Mouse (Mus musculus): ENCODE data around the gene Rab3ip. TPM values are rescaled to one million over a fixed set of nuclear protein-coding genes. Genes with fewer than 3 reads are reported as not detected.

Gene Rab3ip
- polyA plus RNA-seq, 1 experiment, result 138 TPM

GRCm38 (mm10) chr10:116871329-116872015, 79.1 kb downstream of the Rab3ip start:
- Histone ChIP-seq H3K36me3 (ENCODE audit: control insufficient read depth, insufficient read depth, low read length) (no peaks in the 10 kb centered on the region), H3K27me3 (ENCODE audit: control insufficient read depth, insufficient read depth, low read length) (no peaks in the 10 kb centered on the region), H3K27ac (ENCODE audit: control insufficient read depth, insufficient read depth, low read length) (no peak overlapping the region), H3K4me3 (ENCODE audit: control insufficient read depth, insufficient read depth, low read length) (no peak overlapping the region), H3K4me1 (replicated peaks; ENCODE audit: control insufficient read depth, insufficient read depth, low read length) (no peaks in the 10 kb centered on the region)
- WGBS, result 93% methylated on average over 12 of the region's 12 CpGs
- no peak for DNase-seq
- TF ChIP-seq POLR2A (IDR thresholded peaks at IDR 0.05; ENCODE audit: control insufficient read depth, extremely low read depth, insufficient read depth, low read length, poor library complexity) (no peak), CTCF (IDR thresholded peaks at IDR 0.05; ENCODE audit: borderline replicate concordance, control insufficient read depth, extremely low read depth, insufficient read depth, low read length, poor library complexity) (no peak)

- H3K4me3 ChIP-seq (ENCODE audit: control insufficient read depth, insufficient read depth, low read length), result no peak overlapping the region
- no peaks in the 10 kb centered on the region for H3K27me3 ChIP-seq (ENCODE audit: control insufficient read depth, insufficient read depth, low read length)
- H3K27ac ChIP-seq (ENCODE audit: control insufficient read depth, insufficient read depth, low read length), result no peak overlapping the region
- WGBS, result 95% methylated on average over 6 of the region's 6 CpGs
- no peak for DNase-seq
- TF ChIP-seq POLR2A (IDR thresholded peaks at IDR 0.05; ENCODE audit: control insufficient read depth, extremely low read depth, insufficient read depth, low read length, poor library complexity) (no peak), CTCF (IDR thresholded peaks at IDR 0.05; ENCODE audit: borderline replicate concordance, control insufficient read depth, extremely low read depth, insufficient read depth, low read length, poor library complexity) (no peak)
- H3K36me3 ChIP-seq (ENCODE audit: control insufficient read depth, insufficient read depth, low read length), result no peaks in the 10 kb centered on the region
- H3K4me1 ChIP-seq (replicated peaks; ENCODE audit: control insufficient read depth, insufficient read depth, low read length), result no peaks in the 10 kb centered on the region
These were observed 79.8 kb downstream of the Rab3ip start for GRCm38 (mm10) chr10:116870819-116871218.

Other genes starting within 250 kb of the Rab3ip start
- 0.12 and 0.22 TPM in 2 replicates for gene Myrfl, start 53.9 kb downstream of the Rab3ip start, polyA plus RNA-seq (2012; rRNA removed)
- not detected in 2 replicates for gene Gm10271, start 21.8 kb upstream of the Rab3ip start, polyA plus RNA-seq (2012; rRNA removed)
- 0.11 TPM in 1 of 2 replicates, not detected in the other for gene Best3, start 35.5 kb upstream of the Rab3ip start, polyA plus RNA-seq (2012; rRNA removed)
- gene Lrrc10, start 94.6 kb upstream of the Rab3ip start, polyA plus RNA-seq (2012; rRNA removed), result 0.47 and 15.3 TPM in 2 replicates
- 130 and 139 TPM in 2 replicates for gene Cct2, start 113.0 kb upstream of the Rab3ip start, polyA plus RNA-seq (2012; rRNA removed)
- gene Frs2, start 197.8 kb upstream of the Rab3ip start, polyA plus RNA-seq (2012; rRNA removed), result 19.8 and 21.1 TPM in 2 replicates